Mouse (Mus musculus) mouse embryonic stem cell (cell line): ENCODE measurements around the gene Olfr16.

Experiments
- in situ Hi-C, 2 experiments: fragments of 300-500 bp; cut with MboI; formaldehyde crosslinking; loops; 1 replicate in 1 of 2; 3 replicates in 1 of 2; pipeline ENCODE4 v1.14.3; 2019 to 2020; ENCODE audit warnings: low sequenced_read_pairs in 2 of 2, low pct_unique_long_range_greater_than_20kb in 1 of 2, mixed read lengths in 1 of 2; ENCODE audit not compliant: unreplicated experiment in 1 of 2

Gene Olfr16

DNA sequence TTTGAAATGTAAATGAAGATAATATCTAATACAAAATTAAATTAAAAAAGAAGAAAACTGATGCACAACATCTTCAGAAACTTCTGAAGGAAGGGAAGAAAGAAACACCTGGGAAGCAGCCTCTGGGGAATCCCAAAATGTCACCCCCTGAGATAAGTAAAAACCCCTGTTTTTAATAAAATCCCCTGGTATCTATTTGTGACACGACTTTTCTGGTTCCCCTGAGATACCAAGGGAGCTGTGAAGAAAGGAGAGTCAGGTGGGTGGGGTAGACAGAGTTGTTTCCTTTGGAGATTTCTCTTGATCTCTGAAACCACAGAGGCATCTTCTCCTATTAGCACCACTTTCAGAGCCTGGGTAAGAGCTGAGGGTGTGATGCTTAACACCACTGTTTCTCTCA lies at the start of gene Olfr16:
Olfr16 (plus strand) TSS at position 250 of the 400 bp plus-strand sequence.
- in situ Hi-C loops, result no loop called here

DNA sequence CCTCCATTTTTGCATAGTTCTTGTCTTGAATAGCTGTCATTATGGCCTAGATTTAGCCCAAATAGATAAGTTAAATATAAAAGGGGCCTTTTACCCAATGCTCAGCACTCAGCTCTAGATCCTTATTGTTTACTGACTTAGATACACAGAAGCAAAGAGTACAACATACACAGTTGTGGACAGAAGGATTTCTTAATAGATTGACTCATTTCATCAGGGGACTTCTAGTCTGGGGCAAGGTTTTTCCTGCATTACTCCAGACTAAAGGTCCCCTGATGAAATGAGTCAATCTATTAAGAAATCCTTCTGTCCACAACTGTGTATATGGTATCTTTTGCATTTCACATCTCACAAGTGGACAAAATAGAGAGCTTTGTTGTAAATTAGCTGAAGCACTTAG lies 46.9 kb upstream of the Olfr16 start:
- in situ Hi-C loops, result no loop called here

DNA sequence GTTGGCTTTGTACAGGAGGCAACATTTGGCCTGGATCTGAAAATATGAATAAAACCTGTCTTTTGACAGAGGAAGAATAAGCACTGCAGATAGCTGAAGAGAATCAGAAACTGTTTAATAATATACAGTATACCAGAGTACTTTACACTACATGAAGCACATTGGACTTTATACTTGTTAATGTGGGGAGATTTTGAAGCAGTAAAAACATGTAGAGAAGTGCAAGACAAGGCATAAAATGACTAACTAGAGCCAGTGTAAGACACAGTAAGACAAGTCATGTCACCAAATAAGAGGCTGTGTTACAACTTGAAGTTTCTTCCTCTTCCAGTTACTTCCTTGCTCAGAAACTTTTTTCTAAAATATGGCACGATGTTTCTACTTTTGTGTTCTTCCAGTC lies 33.1 kb upstream of the Olfr16 start:
- in situ Hi-C loops, result no loop called here

DNA sequence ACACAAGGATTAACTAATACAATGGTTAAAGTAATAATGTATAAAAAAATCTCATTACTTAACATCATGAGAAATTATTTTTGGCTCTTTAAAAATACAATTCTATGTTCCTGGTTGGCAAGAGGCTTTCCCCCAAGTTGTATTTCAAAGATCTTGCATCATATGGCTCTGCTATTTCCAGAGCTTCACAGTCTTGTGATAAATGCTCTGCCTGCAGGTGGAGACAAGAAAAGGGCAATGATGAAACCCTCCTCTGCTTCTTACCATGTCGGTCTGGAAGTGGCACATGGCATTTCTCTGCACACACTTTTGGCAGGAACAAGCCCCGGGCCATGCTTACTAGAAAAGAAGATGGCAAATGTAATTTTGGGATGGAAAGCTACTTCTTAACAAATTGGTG lies 31.8 kb upstream of the Olfr16 start:
- in situ Hi-C loops, result no loop called here

DNA sequence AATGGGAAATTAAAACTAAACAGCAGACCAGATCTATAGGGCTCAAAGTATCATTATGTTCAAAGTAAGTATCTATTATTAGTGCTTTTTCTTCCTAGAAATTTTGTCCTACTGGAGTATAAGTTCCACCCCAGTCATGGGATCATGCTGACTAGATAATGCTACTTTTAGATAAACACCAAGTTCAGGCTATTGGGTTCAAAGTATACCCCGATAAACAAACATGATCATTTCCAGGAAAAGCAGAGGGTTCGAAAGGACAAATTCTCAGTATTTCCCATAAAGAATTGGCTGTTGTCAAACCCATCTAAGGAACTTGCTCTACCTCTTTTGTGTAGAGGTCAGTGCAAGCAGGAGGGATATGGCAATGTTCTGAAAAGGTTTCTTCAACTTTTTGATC lies 18.0 kb upstream of the Olfr16 start:
- in situ Hi-C loops, result no loop called here

DNA sequence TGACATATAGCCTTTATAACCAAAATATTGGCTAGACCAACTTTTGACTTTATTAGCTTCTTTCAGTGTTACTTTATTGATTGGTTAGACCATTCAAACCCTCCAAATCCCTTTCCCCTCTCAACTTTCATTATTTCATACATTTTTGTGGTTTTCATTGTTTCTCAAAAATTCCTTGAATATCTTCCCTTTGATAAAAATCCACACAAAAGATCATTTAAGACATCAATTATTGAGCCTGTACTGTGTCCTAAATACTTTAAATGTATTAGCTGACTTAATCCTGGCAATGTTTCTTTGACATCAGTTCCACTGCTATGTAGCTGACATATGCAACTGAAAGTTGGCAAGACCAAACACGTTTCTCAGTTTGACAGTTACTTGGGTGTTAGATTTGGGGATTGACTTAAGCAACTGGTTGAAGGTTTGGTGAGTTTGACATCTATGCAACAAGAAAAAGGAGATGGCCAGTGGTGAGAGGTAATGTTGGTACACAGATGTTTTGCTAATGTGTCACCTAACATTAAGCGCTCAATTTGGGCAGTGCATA lies 1.0 kb downstream of the Olfr16 start:
- in situ Hi-C loops, result no loop called here

DNA sequence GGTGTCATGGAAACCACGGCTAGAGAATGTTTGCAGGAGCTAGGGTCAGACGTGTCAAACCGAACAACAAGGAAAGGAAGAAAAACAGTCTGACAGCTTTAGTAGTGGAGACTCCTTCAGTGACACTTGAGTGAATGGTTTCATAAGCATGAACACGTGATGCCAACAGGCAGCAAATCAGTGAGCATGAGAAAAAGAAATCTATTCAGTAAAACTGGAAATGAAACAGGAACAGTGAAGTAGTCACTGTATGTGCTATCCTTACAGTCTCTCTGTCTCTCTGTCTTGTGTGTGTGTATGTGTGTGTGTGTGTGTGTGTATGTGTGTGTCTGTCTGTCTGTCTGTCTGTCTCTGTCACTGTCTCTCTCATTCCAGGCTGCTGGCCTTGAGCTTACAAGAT lies 5.2 kb downstream of the Olfr16 start:
- in situ Hi-C loops, result no loop called here

DNA sequence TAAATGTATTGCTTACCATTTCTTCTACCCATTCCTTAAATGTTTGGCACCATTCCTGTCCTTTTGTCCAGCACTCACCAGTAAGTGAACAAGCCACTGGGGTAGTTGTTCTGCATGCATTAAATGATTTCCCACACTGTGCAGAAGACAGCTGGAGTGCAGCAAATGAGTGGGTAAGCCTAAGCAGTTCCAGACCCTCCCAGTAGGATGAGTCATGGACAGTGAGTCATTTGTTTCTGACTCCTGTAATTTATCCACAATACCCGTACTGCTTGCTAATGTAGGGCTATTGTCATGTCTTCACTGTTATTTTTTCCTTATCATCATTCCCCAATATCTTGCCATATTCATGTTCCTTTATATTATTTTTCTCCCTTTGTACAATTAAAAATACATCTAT lies 10.2 kb downstream of the Olfr16 start:
- in situ Hi-C loops, result no loop called here

DNA sequence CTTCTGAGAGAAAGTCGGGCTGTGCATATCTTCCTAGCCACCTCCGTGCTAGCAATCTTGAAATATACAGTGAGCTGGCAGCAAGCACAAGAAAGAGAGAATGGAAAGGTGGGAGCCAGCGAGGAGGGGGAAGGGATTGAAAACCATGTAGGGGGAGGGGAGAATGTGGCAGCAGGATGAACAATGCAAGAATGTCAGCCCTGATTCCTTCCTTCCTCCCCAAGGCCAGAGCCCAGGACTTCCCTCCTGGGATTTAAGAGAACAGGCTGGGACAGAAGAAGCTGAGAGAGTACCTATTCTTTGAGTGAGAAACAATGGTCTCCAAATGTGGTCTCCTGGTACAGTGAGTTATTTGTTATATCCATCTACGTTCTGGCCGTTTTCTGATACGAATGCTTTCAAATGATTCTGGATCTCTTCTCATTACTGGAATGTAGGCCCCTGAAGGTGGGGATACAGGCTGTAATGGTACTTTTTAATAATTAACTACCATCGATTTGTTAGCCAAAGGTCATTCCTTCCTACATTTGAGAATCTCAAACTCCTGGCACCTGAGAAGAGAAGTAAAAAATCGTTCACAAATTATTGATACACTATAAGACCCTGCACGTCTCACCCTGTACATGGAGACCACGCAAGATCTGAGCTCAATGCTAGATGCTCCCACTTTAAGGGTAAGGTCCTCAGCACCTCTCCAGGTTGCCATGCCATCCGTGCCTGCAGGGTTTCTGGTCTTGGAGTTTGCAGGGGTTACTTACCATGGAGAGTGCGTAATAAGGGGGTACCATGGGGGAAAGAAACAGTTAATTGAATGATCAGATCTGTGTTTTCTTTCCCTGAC lies 39.8 kb downstream of the Olfr16 start:
- in situ Hi-C loops, result no loop called here

DNA sequence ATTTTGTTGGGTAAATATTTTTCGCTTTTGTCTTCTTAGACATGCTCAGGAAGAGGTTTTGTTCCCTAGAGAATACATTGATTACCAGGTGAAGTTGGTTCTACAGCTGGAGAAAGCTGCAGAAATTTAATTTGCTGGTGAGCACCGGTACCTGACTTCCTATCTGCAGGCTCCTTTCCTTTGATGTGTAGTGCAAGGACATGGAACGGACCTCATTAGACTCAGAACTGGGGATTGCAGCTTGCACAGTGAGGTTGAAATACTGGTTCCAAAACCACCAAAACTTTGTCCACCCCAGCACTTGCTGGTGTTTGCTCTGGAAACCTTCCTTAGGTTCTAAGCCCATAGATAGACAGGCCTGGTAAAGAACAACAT lies 40.4 kb downstream of the Olfr16 start:
- in situ Hi-C loops, result no loop called here
